Mouse (Mus musculus): Measurements from ENCODE around the gene Creb3l2.

The Creb3l2 gene

DNA sequence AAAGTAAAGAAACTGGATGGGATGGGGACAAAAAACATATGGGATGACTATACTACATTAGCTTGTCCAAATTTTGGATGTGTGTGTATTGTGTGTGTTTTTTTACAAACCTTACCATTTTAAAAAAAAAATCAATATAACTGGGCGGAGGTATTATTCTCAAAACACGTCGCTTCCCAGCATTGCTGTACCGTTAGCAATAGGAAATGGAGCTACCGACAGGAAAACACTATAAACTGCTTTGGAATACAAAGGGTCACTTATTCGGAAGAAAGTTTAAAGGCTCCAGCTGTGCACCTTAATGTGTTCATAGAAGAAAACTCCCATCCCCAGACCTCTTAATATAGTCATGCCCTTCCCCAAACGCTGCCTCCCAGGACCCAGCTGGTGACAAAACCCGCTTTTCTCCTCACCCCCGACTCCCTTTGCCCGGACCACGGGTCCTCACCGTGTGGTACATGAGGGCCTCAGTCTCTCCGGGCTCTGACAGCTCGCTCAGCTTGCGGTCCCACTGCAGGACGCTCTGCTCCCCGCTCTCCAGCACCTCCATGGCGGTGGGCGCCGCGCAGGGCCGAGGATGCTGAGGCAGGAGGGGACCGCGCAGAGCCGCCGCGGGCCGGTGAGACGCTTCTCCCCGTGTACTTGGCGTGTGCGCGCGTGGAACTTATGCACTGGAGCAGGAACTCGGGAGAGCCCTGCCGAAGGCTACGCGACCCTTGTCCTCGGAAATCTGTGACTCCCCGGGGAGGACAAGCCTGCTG lies 515 bp downstream of the Creb3l2 start:
- DNase-seq (ENCODE audit: low read depth, low spot score): no peak

DNA sequence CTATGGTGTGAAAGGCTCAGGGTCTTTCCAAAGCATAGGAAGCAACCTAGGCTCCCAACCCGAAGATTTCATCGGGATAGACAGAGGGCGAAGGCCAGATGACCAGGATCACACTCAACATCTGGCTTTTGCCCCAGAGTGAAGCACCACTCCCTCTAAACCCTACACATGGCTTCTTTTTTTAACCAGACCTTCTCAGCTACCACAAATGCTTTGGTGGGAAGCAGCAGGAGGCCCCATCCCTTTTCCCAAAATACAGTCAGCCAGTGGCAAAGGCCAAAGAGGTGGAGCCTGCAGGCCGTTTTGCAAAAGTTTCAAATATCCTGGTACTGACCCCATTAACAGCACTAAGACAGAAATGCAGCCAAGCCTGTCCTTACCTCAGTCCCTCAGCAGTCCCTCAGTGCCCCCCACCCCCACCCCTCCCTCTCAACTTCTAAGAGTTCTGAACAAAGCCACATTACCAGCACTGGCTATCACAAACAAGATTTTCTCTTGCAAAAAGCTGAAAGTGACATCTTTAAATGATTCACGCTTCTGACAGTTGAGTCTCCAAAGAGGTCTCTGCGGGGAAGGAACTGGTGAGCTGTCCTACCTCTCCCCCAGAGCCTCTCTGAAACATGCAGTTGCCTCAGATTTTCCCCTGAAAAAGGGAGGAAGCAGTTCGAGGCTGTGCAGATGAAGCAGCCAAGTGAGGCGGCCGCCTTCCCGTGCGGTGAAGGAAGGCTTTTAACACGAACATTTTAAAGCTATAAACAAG lies 1.3 kb downstream of the Creb3l2 start:
- DNase-seq (ENCODE audit: low read depth, low spot score): no peak

DNA sequence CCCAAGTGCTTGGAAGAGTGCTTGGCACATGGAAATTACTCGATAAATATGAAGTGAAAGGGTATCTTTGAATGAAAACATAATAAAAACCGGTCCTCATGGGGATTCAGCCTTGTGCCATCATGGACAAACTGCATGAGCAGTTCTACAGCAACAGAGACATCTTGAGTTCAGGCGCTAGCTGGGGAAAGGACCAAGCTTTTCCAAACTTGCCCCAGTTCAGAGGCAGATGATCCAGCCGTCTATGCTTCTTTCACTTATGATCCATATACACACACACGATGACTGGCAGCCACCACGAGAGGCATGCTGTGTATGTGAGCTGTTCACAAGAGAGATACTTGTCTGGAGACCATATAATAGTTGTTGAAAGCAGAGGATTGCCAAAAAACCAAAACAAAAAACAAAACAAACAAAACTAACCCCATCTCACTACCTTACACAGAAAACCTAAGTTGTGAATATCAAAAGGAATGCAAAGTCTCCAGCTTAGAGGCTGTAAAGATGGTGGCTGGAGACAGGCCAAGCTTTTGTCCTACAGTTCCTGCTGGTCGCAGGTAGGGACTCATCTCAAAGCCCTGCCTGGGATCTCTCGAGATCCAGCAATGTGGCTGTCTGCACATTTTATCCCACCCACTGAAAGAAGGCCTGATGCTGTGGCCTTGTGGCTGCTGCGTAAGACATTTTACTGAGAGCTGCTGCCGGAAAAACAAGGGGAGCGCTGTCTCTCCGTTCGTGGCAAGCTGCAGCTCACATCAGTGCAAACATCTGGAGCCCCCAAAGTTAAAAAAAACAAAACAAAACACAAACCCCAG lies 2.1 kb downstream of the Creb3l2 start:
- peak; percentile 25 for DNase-seq (ENCODE audit: low read depth, low spot score)

DNA sequence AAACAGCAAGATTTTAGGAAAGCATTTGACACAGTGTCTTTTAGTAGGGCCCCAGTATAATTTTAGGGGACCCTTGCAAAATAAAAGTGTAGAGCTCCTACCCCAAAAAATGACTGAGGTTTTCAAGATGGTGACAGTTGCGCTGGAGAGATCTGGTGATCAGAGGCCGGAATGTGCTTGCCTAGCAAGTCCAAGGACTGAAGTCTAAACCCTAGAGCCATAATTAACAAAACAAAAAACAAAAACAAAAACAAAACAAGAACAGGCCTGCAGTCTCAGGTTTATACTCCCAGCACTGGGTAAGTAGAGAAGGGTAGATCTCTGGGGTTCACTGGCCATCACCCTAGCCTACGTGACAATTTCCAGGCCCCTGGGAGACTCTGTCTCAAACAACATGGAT lies 3.4 kb downstream of the Creb3l2 start:
- no peak for DNase-seq (ENCODE audit: low read depth, low spot score)

DNA sequence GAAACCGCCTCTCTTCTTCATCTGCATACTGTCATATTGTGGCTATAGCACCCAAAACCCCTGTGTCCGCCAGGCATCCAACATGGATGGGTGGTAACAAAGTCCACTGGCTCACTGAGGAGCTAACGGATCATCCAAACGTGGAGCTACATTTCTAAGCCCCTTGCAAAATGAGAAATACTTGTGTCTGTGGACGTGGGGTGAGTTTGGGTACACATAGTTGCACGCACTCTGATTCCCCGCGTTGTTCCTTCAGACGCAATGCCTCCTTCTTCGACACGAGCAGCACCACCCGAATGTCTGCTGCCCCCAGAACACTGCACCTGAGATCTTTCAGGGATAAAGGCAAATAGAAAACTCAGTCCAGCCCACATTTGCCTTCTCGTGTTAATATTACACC lies 4.9 kb downstream of the Creb3l2 start:
- no peak for DNase-seq (ENCODE audit: low read depth, low spot score)

DNA sequence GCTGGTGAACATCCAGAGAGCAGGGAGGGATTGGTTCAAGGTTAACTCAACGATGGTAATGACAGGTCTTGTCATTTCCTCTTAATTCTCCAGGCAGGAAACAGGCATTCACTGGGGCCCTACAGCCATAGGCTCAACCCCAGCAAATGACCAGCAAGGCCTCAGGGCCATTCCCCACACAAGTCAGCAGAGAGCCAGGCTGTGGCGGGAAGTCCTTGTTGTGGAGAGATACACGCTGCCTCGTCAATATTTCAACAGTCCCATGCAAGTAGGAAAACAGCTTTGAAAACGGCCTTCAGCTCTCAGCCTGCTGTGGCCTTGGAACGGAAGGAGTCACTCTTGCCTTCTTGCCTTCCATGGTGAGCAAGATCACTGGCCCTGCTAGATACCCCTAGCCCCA lies 6.6 kb downstream of the Creb3l2 start:
- no peak for DNase-seq (ENCODE audit: low read depth, low spot score)

DNA sequence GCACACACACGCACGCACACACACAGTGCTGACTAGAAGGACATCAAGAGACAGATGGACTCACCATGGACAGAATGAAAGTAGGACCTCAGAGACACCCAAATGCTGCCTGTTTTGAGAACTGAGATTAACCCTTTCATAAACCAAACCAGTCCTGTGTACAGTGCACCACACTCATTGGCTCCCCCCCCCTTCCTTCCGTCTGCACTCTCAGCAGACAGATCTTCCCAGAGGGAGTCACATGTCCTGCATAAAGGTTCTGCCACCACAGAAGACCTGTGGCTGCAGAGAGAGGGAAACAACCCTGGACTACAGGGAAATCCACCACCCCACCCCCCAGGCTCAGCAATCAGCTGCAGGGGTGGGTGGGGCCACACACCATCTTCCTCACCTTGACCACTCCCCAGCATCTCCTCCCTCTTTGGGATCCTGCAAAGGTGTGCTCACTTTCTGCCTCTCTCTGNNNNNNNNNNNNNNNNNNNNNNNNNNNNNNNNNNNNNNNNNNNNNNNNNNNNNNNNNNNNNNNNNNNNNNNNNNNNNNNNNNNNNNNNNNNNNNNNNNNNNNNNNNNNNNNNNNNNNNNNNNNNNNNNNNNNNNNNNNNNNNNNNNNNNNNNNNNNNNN lies 12.0 kb downstream of the Creb3l2 start:
- peak; percentile 38 for DNase-seq (ENCODE audit: low read depth, low spot score)

DNA sequence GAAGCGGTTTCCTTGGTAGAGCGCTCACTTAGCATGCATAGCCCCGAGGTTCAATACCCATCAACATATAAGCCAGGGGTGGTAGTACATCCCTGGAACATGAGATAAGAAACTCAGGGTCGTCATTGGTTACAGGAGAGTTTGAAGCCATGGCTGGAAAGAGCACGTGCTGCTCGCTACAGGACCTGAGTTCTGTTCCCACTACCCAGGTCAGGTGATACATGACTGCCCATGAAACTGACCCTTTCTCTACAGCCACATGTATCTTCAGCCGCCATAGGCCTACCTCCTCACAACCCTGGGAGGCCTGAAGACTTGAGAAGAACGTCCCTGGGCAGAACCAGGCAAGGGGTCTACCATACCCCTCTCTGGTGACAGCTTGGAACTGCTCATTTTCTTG lies 13.0 kb downstream of the Creb3l2 start:
- DNase-seq (ENCODE audit: low read depth, low spot score): no peak

DNA sequence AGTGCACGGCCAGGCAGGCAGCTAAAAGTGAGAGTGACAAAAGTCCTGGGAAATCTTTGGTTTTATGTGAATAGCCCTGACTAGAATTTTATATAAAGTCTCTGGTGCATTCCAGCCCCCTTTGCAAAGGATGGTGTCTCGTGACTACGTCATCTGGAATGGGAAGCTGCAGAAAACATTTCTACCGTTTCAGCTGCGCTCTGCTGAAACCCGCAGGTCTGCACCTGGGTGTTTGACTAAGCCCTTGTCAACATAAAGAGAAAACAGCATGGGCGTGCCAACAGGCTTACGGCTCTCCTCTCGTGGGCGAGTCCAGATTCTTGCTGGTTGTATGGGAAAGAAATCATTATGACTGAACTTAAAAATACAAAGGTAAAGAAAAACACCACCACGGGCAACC lies 13.9 kb downstream of the Creb3l2 start:
- no peak for DNase-seq (ENCODE audit: low read depth, low spot score)

DNA sequence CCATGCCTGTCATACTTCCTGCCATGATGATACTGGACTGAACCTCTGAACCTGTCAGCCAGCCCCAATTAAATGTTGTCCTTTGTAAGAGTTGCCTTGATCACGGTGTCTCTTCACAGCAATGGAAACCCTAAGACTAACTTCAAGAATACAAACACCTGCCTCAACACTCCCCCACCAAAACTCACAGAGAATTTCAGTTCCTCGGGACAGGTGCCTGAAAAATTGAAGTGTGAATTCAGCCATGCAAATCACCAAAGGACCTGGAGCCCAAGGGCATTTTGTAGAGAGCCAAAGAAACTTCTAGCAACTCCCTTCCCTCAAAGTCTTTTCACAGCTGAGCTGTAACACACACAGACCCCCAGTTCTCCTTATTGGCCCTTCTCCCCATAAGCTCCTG lies 15.3 kb downstream of the Creb3l2 start:
- no peak for DNase-seq (ENCODE audit: low read depth, low spot score)

DNA sequence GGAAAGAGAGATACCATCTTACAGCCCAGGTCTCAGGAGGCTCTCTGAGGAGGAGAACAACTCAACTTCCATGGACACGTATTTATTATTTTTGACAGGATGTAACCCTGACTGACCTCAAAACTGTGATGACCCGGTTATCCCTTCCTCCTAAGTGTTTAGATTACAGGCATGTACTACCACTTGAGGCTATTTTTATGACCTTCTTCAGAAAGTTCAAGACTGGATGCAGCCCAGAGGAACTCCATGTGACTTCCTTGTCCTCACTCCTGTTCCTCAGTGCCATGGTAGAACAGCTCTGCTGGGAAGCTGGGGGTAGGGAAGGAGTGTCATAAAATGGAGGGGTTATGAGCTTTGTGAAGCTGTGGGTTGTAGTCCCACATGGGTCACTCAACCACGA lies 16.1 kb downstream of the Creb3l2 start:
- DNase-seq (ENCODE audit: low read depth, low spot score): no peak

DNA sequence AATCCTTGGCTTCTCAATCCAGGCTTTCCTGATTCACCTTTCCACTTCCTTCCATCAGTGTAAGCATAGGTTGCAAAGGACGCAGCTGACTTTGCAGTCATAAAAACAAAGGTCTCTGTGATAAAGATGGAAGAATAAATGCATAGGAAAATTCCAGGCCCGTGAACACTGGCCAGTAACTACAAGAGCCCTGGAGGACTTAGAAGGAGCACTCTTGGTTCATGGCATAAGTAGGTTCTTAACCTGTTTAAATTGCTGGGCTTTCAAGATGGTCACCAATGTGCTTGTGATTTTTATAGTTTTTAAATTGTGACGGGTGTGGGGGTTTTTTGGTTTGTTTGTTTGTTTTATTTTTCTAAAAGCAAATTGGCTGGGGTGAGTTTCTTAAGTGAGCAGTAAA lies 16.9 kb downstream of the Creb3l2 start:
- DNase-seq (ENCODE audit: low read depth, low spot score): no peak

DNA sequence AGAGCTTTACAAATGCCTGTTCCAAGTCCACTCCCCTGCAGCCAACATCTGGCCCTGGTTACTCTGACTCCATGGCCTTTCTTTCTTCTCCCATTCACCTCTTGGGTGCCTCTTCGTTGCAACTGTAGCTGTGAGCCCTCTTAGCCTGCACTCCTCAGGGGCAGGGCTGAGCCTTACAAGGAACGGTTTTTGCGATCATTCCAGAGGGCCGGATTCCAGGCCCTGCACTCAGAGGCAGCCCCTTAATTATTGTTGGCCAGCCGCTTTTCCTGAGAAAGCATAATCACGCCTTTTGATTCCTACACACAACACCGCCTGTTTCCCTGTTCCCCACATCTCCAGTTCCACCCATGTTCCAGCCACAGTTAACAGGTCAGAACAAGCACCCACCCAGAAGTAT lies 17.6 kb downstream of the Creb3l2 start:
- no peak for DNase-seq (ENCODE audit: low read depth, low spot score)

DNA sequence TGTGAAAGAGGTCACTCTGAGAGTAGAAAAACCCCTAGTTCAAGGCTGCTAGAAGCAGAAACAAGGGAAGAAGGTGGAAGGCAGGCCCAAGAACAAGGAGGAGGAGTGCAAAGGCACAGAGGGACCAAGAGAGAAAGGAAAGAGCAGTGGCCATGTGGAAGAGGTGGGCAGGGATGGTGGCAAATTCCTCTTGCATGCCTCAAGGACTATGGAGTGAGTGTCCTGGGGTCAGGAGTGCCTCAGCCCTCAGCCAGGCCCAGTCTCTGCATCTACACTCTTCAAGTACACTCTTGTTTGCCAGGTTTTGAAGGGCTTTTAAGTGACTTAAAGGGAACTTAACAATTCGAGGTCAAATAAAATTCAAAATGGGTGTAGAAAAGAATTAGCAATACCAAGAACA lies 18.6 kb downstream of the Creb3l2 start:
- no peak for DNase-seq (ENCODE audit: low read depth, low spot score)

DNA sequence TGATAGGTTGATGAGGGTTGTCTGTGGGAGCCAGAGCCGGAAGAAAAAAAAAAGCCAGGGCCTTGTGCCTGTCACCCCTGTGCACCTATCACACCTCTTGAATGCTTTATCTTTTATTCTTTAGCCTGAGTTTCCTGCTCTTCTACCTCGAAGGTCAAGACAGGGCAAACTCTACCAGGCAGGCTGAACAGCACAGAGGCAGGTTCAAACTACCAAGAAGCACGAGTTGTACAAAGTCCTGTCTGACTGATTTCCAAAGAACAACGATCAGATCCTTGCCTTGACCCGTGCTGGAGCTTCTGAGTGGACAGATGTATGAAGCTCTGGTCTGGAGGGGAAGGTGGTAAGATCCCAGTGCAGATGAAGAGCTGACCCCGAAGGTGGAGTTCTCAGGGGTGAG lies 20.8 kb downstream of the Creb3l2 start:
- no peak for DNase-seq (ENCODE audit: low read depth, low spot score)

DNA sequence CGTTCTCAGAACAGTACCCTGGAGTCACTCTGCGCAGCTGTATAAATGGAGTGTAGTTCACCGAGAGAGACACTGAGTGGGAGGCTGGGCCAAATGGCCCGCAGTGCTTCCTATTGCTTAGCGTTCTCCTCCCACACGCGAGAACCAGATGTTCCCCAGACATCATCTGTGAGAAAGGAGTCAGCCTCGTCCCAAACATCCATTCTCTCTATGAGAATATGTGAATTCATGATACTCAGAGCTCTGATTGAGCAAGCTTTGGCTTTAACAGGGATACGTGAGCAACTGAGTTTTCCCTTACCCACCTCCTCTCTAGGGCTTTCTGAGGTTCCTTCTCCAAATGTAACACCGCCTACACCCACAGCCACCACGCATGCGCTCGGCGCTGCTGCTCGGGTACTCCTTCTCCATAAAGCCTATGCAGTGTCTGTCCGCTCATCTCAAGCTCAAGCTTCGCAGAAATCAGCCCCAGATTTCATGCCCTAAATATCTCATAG lies 22.5 kb downstream of the Creb3l2 start:
- no peak for DNase-seq (ENCODE audit: low read depth, low spot score)

DNA sequence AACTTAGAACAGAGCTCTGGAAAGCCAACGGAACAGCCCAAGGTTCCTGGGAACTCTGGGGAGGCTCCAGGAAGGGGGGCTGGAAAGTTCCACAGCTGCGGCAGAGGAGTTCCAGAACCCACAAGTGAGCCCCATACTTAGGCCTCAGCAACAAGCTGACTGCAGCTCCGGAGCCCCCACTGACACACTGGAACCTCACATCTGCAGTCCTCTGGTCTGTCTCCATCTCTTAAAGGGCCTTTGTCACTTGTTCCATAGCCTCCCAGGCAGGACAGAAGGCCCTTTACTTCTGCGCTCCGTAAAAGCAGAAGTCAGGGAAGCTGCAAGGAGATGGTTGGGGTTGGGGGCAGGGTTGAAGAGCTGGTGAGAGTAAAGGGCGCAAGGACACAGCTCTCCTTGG lies 23.0 kb downstream of the Creb3l2 start:
- DNase-seq (ENCODE audit: low read depth, low spot score): no peak

DNA sequence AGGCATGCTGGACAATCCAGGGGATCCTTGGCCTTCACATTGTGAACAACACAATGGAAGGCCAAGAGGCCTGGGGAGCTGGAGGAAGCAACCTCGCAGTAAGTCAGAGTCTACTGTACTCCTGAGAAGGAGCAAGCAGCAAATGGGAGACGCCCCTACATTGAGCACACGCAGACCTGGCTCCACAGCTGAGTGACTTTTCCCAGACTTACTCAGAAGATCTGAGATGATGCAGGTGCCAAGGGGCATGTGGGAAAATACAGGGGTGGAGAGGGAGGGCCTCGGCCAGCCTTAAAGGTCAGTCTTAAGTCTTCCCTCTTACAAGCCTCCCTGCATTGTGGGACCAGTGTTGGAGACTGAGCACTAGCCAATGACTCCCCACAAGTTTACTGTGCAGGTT lies 25.2 kb downstream of the Creb3l2 start:
- no peak for DNase-seq (ENCODE audit: low read depth, low spot score)

DNA sequence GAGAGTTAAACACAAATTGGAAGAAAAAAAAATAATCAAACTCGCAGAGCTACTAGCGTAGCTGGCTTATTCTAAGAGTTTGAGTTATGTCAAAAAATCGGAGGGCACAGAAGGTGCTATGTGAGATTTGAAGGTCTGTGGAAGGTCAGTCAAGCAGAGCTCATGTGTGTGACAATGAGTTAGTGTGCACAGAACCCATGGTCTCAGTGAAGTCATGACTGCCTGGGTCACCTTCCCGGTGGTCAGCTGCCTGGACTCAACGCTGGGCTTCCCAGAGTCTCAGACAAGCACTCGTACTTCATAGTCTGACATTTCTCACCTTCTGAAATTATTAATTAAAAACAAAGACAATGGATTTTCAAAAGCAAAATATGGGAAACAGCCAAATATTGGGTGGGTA lies 26.4 kb downstream of the Creb3l2 start:
- DNase-seq (ENCODE audit: low read depth, low spot score): no peak

DNA sequence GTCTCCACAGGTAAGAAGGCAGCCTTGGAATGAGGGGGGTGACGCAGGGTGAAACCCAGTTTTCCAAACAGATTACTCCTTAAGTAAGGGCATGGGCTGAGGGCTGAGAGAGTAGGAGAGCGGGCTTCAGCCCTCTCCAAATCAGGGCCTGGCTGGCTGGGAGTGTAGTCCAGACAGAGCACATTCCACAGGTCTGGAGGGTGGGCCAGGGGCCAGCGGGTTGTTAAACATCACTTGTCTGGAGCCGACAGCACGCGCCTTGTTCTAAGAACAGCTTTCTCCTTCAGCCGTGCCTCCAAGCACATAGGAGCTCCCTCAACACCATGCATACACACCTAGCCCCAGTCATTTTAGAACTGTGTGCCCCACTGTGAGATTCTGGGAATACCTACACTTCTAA lies 26.9 kb downstream of the Creb3l2 start:
- DNase-seq (ENCODE audit: low read depth, low spot score): no peak

DNA sequence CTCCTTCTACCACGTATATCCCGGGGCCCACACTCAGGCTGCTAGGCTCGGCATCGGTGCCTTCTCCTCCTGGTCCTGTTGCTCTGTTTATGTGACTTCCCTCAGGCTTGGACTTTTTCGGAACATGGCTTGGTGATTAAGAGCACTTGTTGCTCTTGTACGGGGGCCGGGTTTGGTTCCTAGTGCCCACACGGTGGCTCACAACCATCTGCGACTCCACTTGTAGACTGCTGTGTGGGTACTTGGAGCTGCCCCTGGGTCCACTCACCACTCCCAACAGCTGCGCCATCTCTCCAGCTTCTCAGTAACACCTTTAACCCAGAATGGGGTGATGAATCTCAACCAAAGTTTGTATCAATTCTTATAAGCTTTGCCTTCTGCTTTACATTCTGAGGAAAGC lies 27.4 kb downstream of the Creb3l2 start:
- DNase-seq (ENCODE audit: low read depth, low spot score): no peak

DNA sequence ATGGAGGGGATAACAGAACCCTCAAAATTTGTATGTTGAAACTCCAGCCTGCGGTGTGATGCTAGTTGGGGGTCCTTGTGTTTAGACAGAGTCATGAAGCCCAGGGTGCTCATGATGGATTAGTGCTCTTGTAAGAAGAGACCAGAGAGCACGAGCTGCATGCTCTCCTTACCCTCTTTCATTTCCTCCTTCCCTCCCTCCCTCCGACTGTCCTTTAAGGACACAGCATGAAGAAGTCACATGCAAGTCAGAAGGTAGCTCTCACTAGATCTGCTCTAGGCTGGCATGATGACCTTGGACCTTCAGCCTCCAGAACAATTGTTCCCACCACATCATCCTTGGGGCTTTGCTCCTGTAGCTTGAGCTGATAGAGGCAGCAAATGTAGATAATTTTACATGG lies 30.2 kb downstream of the Creb3l2 start:
- DNase-seq (ENCODE audit: low read depth, low spot score): no peak
